Mouse (Mus musculus): ENCODE data around the gene Mip. TPM values are rescaled to one million over a fixed set of nuclear protein-coding genes. Genes with fewer than 3 reads are reported as not detected.
A peak's percentile ranks its signal among the peaks of the same experiment; 100 is the strongest.
"Not testable (repeated sequence)": the region's sequence is repeated elsewhere in the genome, so short reads cannot be mapped to it uniquely, and the experiment has no call there.

The Mip gene
- polyA plus RNA-seq, 1 experiment: not detected

GRCm38 (mm10) chr10:128269206-128269910 lies 43.7 kb downstream of the Mip start:
- no peak for TF ChIP-seq CTCF (IDR thresholded peaks at IDR 0.05; ENCODE audit: control insufficient read depth, insufficient read depth, insufficient read length)
- TF ChIP-seq FOSL1 (IDR thresholded peaks at IDR 0.05; ENCODE audit: insufficient read depth, low read length, poor library complexity, severe bottlenecking): no peak
- TF ChIP-seq MYOD1 (IDR thresholded peaks at IDR 0.05; ENCODE audit: control insufficient read depth, insufficient read length, low read depth): no peak
- TF ChIP-seq MYOG (IDR thresholded peaks at IDR 0.05; ENCODE audit: control insufficient read depth, extremely low read depth, insufficient read length): no peak
- no peak for TF ChIP-seq USF1 (IDR thresholded peaks at IDR 0.05; ENCODE audit: low read depth)
- no peak for TF ChIP-seq MAX (IDR thresholded peaks at IDR 0.05)
- no peak for TF ChIP-seq CEBPB (IDR thresholded peaks at IDR 0.05; ENCODE audit: low read depth)
- Histone ChIP-seq H3K4me3 (ENCODE audit: insufficient read depth, poor library complexity, severe bottlenecking) (no peak overlapping the region), H3K79me2 (ENCODE audit: control insufficient read depth, insufficient read depth) (no peaks in the 10 kb centered on the region), H3K27me3 (ENCODE audit: control insufficient read depth, insufficient read depth, insufficient read length) (no peaks in the 10 kb centered on the region), H3K79me3 (ENCODE audit: low read depth) (no peaks in the 10 kb centered on the region), H3ac (ENCODE audit: control insufficient read depth, insufficient read length, low read depth) (no peak overlapping the region), H3K36me3 (ENCODE audit: control insufficient read depth, insufficient read depth) (no peaks in the 10 kb centered on the region)

GRCm38 (mm10) chr10:128270287-128270841 lies 44.7 kb downstream of the Mip start, which contains the start of gene Stat2:
Gene Stat2, plus strand, starts transcription at chr10:128270559.
- no peaks in the 10 kb centered on the region for H3K27me3 ChIP-seq (ENCODE audit: control insufficient read depth, insufficient read depth, insufficient read length)
- TF ChIP-seq CEBPB (IDR thresholded peaks at IDR 0.05; ENCODE audit: low read depth): no peak
- TF ChIP-seq CTCF (IDR thresholded peaks at IDR 0.05; ENCODE audit: control insufficient read depth, insufficient read depth, insufficient read length): no peak
- TF ChIP-seq USF1 (IDR thresholded peaks at IDR 0.05; ENCODE audit: low read depth): no peak
- TF ChIP-seq MAX (IDR thresholded peaks at IDR 0.05): peak; percentile 10
- TF ChIP-seq MYOD1 (IDR thresholded peaks at IDR 0.05; ENCODE audit: control insufficient read depth, insufficient read length, low read depth): no peak
- no peak for TF ChIP-seq MYOG (IDR thresholded peaks at IDR 0.05; ENCODE audit: control insufficient read depth, extremely low read depth, insufficient read length)
- H3K79me2 ChIP-seq (ENCODE audit: control insufficient read depth, insufficient read depth): no peaks in the 10 kb centered on the region
- H3K36me3 ChIP-seq (ENCODE audit: control insufficient read depth, insufficient read depth): no peaks in the 10 kb centered on the region
- no peaks in the 10 kb centered on the region for H3K79me3 ChIP-seq (ENCODE audit: low read depth)
- H3ac ChIP-seq (ENCODE audit: control insufficient read depth, insufficient read length, low read depth): peak within 1 kb of the TSS; percentile 79
- peak within 1 kb of the TSS; percentile 69 for H3K4me3 ChIP-seq (ENCODE audit: insufficient read depth, poor library complexity, severe bottlenecking)

GRCm38 (mm10) chr10:128270866-128271265 lies 45.2 kb downstream of the Mip start:
- Histone ChIP-seq H3K79me2 (ENCODE audit: control insufficient read depth, insufficient read depth) (no peaks in the 10 kb centered on the region), H3K27me3 (ENCODE audit: control insufficient read depth, insufficient read depth, insufficient read length) (no peaks in the 10 kb centered on the region), H3ac (ENCODE audit: control insufficient read depth, insufficient read length, low read depth) (peak overlapping the region; percentile 79), H3K4me3 (ENCODE audit: insufficient read depth, poor library complexity, severe bottlenecking) (peak overlapping the region; percentile 69), H3K36me3 (ENCODE audit: control insufficient read depth, insufficient read depth) (no peaks in the 10 kb centered on the region), H3K79me3 (ENCODE audit: low read depth) (no peaks in the 10 kb centered on the region)
- TF ChIP-seq USF1 (IDR thresholded peaks at IDR 0.05; ENCODE audit: low read depth) (no peak), CTCF (IDR thresholded peaks at IDR 0.05; ENCODE audit: control insufficient read depth, insufficient read depth, insufficient read length) (no peak), FOSL1 (IDR thresholded peaks at IDR 0.05; ENCODE audit: insufficient read depth, low read length, poor library complexity, severe bottlenecking) (no peak), MAX (IDR thresholded peaks at IDR 0.05) (no peak), MYOG (IDR thresholded peaks at IDR 0.05; ENCODE audit: control insufficient read depth, extremely low read depth, insufficient read length) (no peak), CEBPB (IDR thresholded peaks at IDR 0.05; ENCODE audit: low read depth) (no peak), MYOD1 (IDR thresholded peaks at IDR 0.05; ENCODE audit: control insufficient read depth, insufficient read length, low read depth) (no peak)

GRCm38 (mm10) chr10:128271883-128272282 lies 46.2 kb downstream of the Mip start:
- Histone ChIP-seq H3K36me3 (ENCODE audit: control insufficient read depth, insufficient read depth) (no peaks in the 10 kb centered on the region), H3K4me3 (ENCODE audit: insufficient read depth, poor library complexity, severe bottlenecking) (no peak overlapping the region)
- TF ChIP-seq MYOD1 (IDR thresholded peaks at IDR 0.05; ENCODE audit: control insufficient read depth, insufficient read length, low read depth) (no peak), USF1 (IDR thresholded peaks at IDR 0.05; ENCODE audit: low read depth) (peak; percentile 23), CTCF (IDR thresholded peaks at IDR 0.05; ENCODE audit: control insufficient read depth, insufficient read depth, insufficient read length) (no peak), MYOG (IDR thresholded peaks at IDR 0.05; ENCODE audit: control insufficient read depth, extremely low read depth, insufficient read length) (no peak)

GRCm38 (mm10) chr10:128272819-128273439 lies 47.3 kb downstream of the Mip start:
- not testable (repeated sequence) for H3K4me3 ChIP-seq (ENCODE audit: insufficient read depth, poor library complexity, severe bottlenecking); H3K36me3 ChIP-seq (ENCODE audit: control insufficient read depth, insufficient read depth); H3K79me2 ChIP-seq (ENCODE audit: control insufficient read depth, insufficient read depth); H3ac ChIP-seq (ENCODE audit: control insufficient read depth, insufficient read length, low read depth); H3K27me3 ChIP-seq (ENCODE audit: control insufficient read depth, insufficient read depth, insufficient read length); H3K79me3 ChIP-seq (ENCODE audit: low read depth)

More at GRCm38 (mm10) chr10:128271883-128272282, 46.2 kb downstream of the Mip start:
- Histone ChIP-seq H3ac (ENCODE audit: control insufficient read depth, insufficient read length, low read depth) (no peak overlapping the region), H3K79me2 (ENCODE audit: control insufficient read depth, insufficient read depth) (no peaks in the 10 kb centered on the region), H3K79me3 (ENCODE audit: low read depth) (no peaks in the 10 kb centered on the region), H3K27me3 (ENCODE audit: control insufficient read depth, insufficient read depth, insufficient read length) (no peaks in the 10 kb centered on the region)

GRCm38 (mm10) chr10:128275374-128275773 lies 49.7 kb downstream of the Mip start:
- H3ac ChIP-seq (ENCODE audit: control insufficient read depth, insufficient read length, low read depth); H3K4me3 ChIP-seq (ENCODE audit: insufficient read depth, poor library complexity, severe bottlenecking); H3K79me3 ChIP-seq (ENCODE audit: low read depth); H3K27me3 ChIP-seq (ENCODE audit: control insufficient read depth, insufficient read depth, insufficient read length); H3K36me3 ChIP-seq (ENCODE audit: control insufficient read depth, insufficient read depth); H3K79me2 ChIP-seq (ENCODE audit: control insufficient read depth, insufficient read depth): not testable (repeated sequence)

All from C2C12 (cell line).